Mouse (Mus musculus) testis, adult 2 months (tissue): Measurements from ENCODE around the gene Rbks. TPM values are rescaled to one million over a fixed set of nuclear protein-coding genes. Genes with fewer than 3 reads are reported as not detected.

ENCODE experiments used
- H3K27ac ChIP-seq: fragments of 200-500 bp; 2 replicates; pipeline ENCODE4 v1.5.1; 2012; ENCODE audit warnings: low read depth, low read length; ENCODE audit not compliant: control insufficient read depth, insufficient read depth
- H3K27me3 ChIP-seq: fragments of 200-500 bp; 2 replicates; pipeline ENCODE4 v1.6.1; 2012; ENCODE audit warnings: mild to moderate bottlenecking, low read length, moderate library complexity; ENCODE audit not compliant: control insufficient read depth, insufficient read depth
- H3K36me3 ChIP-seq: fragments of 200-500 bp; 2 replicates; pipeline ENCODE4 v1.6.1; 2012; ENCODE audit warnings: mild to moderate bottlenecking, low read length; ENCODE audit not compliant: control insufficient read depth, insufficient read depth
- H3K4me1 ChIP-seq: fragments of 200-500 bp; 2 replicates; pipeline ENCODE4 v1.6.1; 2012; ENCODE audit warnings: low read length; ENCODE audit not compliant: control insufficient read depth, insufficient read depth
- H3K4me3 ChIP-seq: fragments of 200-500 bp; 2 replicates; pipeline ENCODE4 v1.5.1; 2012; ENCODE audit warnings: low read depth, mild to moderate bottlenecking, low read length, moderate library complexity, mixed read lengths; ENCODE audit not compliant: control insufficient read depth
- CTCF ChIP-seq: fragments of 200-500 bp; IDR thresholded peaks from 2 replicates; pipeline ENCODE4 v1.5.1; 2012; ENCODE audit warnings: low read depth, mild to moderate bottlenecking, inconsistent platforms, low read length, moderate library complexity; ENCODE audit not compliant: control insufficient read depth, insufficient read depth, insufficient replicate concordance
- POLR2A ChIP-seq: fragments of 200-500 bp; IDR thresholded peaks from 2 replicates; pipeline ENCODE4 v1.6.1; 2012; ENCODE audit warnings: low read depth, mild to moderate bottlenecking, inconsistent platforms, low read length, moderate library complexity; ENCODE audit not compliant: control insufficient read depth
- polyA plus RNA-seq: library from polyadenylated mRNA; depleted of rRNA; stranded (reverse); fragments of >200 nt; gene quantifications from 2 replicates; pipeline ENCODE4 v1.2.3, GENCODE M21; 2012

Gene Rbks
- polyA plus RNA-seq, 1 experiment: 19.4 TPM

DNA sequence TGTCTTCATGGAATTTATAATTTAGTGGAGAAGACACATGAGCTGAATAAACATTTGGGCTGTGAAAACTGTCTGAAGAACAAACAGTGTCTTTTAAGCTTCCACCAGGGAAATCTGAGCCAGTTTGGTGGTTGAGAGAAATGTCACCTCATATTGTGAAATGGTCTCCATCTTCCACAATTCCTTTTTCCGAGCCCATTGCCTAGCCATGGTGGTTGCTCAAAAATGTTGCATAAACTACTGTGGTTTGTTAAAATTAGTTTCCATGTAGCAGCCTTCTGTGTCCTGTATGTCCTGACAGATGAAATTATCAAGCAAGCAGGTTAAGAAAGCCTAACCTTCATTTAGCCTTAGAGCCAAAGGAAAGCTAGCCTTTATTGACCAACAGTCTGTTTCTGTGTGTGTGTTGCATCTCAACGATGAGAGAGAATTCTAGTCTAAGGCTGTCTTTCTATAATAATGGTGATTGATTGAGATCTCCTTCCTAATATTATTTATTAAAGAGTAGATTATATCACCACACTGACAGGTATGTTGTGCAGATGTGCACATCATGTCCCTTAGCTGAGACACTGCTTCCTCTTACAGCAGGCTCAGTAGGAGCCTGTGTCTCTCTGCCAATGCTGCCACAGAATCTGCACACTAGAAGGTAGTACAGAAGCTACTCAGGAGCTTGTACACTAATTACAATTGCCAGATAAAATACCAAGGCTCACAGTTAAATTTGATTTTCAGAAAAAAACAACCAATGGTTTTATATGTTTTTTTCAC is 46.7 kb downstream of the Rbks start:
- H3K4me1 ChIP-seq: no peaks in the 10 kb centered on the region
- no peak overlapping the region for H3K27ac ChIP-seq
- H3K36me3 ChIP-seq: no peaks in the 10 kb centered on the region
- no peak overlapping the region for H3K4me3 ChIP-seq
- H3K27me3 ChIP-seq: no peaks in the 10 kb centered on the region
- TF ChIP-seq CTCF: no peak
- TF ChIP-seq POLR2A: no peak

DNA sequence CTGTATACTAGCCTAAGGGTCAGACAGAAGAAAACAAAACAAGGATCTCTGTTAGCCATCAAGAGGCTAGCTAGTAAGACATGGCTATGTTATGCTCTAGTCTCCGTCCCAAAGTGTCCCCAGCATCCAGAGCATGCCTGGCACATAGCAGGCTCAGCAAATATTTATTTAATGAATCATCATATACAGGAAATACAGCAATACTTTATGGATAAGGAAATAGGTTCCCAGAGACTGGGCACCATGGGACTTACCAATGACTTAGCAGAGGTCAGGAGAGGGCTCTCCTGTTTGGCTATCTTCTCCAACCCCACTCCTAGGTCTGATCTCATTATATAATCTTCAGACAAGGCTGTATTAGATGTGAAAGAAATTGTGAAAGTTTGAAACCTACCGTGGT is 50.1 kb downstream of the Rbks start:
- Histone ChIP-seq H3K4me3 (no peak overlapping the region), H3K36me3 (no peaks in the 10 kb centered on the region), H3K27me3 (no peaks in the 10 kb centered on the region), H3K27ac (no peak overlapping the region), H3K4me1 (no peaks in the 10 kb centered on the region)
- no peak for TF ChIP-seq CTCF
- no peak for TF ChIP-seq POLR2A

DNA sequence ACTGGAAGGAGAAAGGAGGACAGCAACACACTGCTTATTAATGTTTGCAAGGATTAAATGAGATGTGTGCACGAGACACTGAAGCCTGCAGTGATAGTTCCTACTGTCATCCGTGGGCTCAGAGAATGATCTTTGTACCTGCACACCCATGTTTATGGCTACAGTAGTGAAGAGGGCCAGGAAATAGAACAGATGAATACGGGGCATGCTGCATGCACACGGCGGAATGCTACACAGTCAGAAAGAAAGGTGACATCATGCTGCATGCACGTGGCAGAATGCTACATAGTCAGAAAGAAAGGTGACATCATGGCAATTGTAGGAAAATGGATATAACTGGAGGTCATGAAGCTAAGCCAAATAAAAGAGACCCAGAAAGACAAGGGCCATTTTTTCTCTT is 50.9 kb downstream of the Rbks start:
- no peaks in the 10 kb centered on the region for H3K27me3 ChIP-seq

DNA sequence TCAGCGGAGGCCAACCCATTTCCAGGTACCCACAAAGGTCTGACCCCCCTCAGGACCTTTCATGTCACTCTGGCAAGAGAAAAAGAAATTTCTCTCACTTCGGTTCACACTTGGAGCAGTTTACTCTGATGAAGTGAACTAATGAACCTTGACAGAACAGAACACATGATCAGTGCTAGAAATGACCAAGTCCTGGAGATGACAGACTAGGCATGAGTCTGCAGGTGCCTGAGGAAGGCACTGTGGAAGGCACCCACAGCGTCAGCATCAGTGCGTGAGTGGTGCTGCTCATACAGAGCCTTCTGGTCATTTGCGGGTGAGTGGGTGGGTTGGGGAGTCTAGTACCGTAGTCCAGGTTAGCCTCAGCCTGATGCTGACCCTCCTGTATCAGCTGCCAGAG is 51.6 kb downstream of the Rbks start:
- H3K4me1 ChIP-seq: no peaks in the 10 kb centered on the region
- H3K4me3 ChIP-seq: no peak overlapping the region
- H3K36me3 ChIP-seq: no peaks in the 10 kb centered on the region
- H3K27ac ChIP-seq: no peak overlapping the region
- no peak for TF ChIP-seq POLR2A
- no peak for TF ChIP-seq CTCF
- no peaks in the 10 kb centered on the region for H3K27me3 ChIP-seq

More for the DNA sequence above, 50.9 kb downstream of the Rbks start:
- no peak overlapping the region for H3K27ac ChIP-seq
- TF ChIP-seq CTCF (no peak), POLR2A (no peak)
- no peaks in the 10 kb centered on the region for H3K4me1 ChIP-seq
- no peaks in the 10 kb centered on the region for H3K36me3 ChIP-seq
- H3K4me3 ChIP-seq: no peak overlapping the region

DNA sequence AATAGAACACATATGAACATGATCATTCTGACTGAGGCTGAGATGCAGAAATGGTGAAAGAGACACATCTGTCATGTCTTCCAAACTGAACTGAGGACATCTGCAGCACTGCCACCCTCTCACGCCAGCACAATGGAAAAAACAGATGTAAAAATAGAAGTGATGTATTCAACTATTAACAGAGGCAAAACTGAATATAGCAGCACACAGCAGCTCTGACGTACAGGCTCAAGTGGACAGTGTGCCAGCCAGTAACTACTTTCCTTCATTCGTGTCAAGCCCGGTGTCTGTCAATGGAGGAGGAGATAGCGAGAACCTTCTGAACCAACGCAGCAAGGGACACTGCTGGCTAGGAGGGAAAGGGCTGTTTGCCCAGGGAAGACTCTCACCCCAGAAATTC is 52.6 kb downstream of the Rbks start:
- Histone ChIP-seq H3K4me3 (no peak overlapping the region), H3K27ac (no peak overlapping the region), H3K36me3 (no peaks in the 10 kb centered on the region), H3K4me1 (no peaks in the 10 kb centered on the region), H3K27me3 (no peaks in the 10 kb centered on the region)
- TF ChIP-seq POLR2A: no peak
- TF ChIP-seq CTCF: no peak

DNA sequence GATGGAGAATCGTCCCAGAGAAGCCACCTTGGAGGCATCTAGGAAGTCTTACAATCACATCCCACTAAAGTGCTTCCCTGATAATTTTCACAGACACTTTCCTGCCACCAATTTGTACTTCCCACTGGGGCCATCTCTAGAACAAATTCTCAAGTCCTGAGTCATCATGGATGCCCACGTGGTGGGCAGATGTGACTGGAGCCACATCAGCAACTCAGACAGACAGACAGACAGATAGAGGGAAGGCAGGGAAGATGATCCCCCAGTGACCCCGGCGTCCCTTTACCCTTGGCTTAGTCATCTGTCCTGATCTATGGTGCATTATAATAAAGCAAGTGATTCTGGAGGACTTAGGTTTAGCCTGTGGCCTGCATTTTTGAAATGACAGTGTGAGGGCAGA is 53.2 kb downstream of the Rbks start:
- no peak for TF ChIP-seq CTCF
- no peaks in the 10 kb centered on the region for H3K27me3 ChIP-seq
- H3K4me1 ChIP-seq: no peaks in the 10 kb centered on the region
- H3K4me3 ChIP-seq: no peak overlapping the region
- H3K27ac ChIP-seq: no peak overlapping the region
- H3K36me3 ChIP-seq: no peaks in the 10 kb centered on the region

DNA sequence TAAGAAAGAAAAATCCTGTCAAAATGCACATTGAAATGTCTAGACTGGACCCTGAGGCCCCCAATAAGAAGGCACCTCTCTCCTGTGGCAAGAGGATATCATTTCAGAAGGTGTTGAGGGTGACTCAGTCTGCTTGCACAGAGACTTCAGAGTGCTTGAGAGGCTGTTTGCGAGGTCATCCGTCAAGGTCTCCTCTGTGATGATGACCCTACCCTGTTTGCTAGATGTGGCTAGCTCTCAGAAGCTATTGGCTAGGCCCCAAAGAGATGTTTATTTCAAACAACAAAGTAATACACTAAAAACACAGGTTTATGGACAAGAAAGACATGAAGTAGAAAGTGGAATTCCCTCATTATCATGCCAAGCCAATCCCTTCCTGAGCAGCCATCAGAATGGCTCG is 55.1 kb downstream of the Rbks start:
- Histone ChIP-seq H3K36me3 (no peaks in the 10 kb centered on the region), H3K27me3 (no peaks in the 10 kb centered on the region), H3K4me1 (no peaks in the 10 kb centered on the region), H3K27ac (no peak overlapping the region), H3K4me3 (no peak overlapping the region)
- TF ChIP-seq CTCF (no peak), POLR2A (no peak)

DNA sequence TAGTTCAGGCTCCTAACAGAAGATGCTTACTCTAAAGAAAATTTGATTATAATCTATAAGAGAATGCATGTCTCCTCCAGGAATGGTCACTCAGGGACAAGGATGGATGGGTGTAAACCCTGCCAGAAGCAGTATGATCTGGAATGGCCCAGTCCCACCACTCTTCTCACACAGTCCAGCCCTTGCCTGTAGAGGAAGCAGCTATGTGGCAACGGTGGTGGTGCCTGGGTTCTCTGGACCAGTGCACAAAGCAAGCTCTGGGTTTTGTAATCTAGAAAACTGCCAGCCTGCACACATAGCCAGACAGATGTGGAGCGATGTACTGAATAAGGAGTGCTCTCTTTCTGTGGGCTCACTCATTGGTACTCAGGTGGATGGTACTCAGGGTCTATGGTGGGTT is 56.9 kb downstream of the Rbks start:
- no peaks in the 10 kb centered on the region for H3K27me3 ChIP-seq
- no peak overlapping the region for H3K27ac ChIP-seq
- no peaks in the 10 kb centered on the region for H3K36me3 ChIP-seq
- H3K4me1 ChIP-seq: no peaks in the 10 kb centered on the region
- TF ChIP-seq POLR2A (no peak), CTCF (no peak)
- no peak overlapping the region for H3K4me3 ChIP-seq
